Mouse (Mus musculus): ENCODE results near the gene Phrf1. TPM values are rescaled to one million over a fixed set of nuclear protein-coding genes. Genes with fewer than 3 reads are reported as not detected.
A peak's percentile ranks its signal among the peaks of the same experiment; 100 is the strongest.

The Phrf1 gene
- total RNA-seq, 2 experiments from 2014 or later = 66.9 to 77.2 TPM

DNA sequence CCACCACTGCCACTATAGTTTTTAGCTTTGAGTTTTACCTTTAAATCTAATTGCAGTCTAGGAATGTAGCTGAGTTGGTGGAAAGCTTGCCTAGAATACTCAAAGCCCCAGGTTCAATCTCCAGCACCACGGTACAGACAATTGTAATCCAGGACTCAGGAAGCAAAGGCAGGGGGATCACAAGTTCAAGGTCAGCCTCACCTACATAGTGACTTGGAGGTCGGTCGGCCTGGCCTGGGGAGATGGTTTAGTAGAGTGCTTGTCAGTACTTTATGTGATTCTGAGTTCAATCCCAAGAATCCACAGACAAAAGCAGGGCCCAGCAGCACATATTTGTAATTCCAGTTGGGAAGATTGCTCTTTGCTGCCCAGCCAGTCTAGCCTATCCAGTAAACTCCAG lies 59.5 kb downstream of the Phrf1 start:
- DNase-seq (ENCODE audit: low spot score in 2 of 2) = no peak

DNA sequence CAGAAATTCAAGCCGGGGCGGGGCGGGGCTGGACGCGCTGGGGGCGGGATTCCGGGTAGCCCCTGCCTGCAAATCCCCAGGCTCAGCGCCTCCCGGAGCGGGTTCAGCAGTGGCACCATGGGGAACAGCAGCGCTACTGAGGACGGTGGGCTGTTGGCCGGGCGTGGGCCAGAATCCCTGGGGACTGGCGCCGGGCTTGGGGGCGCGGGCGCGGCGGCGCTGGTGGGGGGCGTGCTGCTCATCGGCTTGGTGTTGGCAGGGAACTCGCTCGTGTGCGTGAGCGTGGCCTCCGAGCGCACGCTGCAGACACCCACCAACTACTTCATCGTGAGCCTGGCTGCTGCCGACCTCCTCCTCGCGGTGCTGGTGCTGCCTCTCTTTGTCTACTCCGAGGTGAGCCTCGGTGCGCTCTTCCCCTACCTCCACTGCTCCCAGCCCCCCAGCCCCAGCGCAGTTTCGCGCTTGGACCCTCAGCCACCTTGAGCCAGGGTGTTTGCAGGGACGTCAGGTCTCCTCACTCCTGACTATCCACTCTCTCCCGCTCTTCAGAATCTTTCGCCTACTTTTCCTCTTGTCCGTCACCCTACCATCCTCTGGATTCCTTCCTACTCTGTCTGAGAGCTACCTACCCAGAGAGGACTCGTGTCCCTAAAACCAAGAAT lies 63.5 kb downstream of the Phrf1 start, which contains the start of gene Drd4:
Drd4 (plus strand) TSS at position 86 of the 662 bp plus-strand sequence.
- DNase-seq (ENCODE audit: low spot score in 2 of 2) = no peak

GRCm38 (mm10) chr7:141292583-141293388 lies 64.2 kb downstream of the Phrf1 start:
- DNase-seq (ENCODE audit: low spot score in 2 of 2) = no peak

GRCm38 (mm10) chr7:141293852-141294471 lies 65.4 kb downstream of the Phrf1 start:
- DNase-seq (ENCODE audit: low spot score in 2 of 2) = no peak

- no peak for DNase-seq (ENCODE audit: low spot score in 2 of 2)
These were observed 65.9 kb downstream of the Phrf1 start for GRCm38 (mm10) chr7:141294479-141294878.

DNA sequence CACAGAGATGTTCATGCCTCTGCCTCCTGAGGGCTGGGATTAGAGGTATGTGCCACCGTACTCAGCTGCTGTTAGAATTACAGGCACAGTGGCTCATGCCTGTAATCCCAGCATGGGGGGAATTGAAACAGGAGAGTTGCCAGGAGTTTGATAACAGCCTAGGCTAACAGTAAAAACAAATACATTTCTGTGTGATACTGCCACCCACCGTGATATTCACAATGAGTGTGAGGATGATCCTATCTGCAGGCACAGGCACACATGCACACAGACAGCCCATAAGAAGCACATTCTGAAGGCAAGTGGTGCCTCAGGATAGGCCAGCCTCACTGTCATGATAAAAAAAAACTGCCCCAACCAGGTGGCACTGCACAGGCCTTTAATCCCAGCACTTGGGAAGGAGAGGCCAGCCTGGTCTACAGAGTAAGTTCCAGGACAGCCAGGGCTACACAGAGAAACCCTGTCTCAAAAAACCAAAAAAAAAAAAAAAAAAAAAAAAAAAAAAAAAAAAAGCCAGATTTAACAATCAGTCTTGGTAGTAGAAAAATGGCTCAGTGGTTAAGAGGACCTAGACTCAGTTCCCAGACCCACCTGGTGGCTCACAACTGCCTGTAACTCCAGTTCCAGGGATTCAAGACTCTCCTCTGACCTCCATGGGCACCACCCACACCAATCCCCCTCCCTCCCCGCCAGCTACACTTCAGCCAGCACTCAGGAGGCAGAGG lies 69.5 kb downstream of the Phrf1 start:
- DNase-seq (ENCODE audit: low spot score in 2 of 2) = no peak

DNA sequence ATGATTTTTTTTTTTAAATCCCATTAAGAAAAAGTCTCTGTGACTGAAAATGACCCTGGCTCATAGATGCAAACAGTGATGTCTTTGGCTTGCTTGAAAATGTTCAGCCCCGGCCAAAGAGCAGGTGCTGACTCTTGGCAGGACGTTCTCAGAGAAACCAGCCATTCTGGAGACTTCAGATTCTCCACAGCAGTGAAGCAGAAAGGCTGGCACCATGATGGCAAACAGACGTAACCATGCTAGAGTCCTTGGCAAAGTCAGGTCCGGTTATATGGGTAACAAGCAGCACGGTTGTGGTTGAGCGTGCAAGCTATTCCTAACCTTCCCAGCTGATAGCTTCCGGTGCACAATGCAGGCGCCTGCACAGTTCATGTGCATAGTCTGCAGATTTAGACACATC lies 70.6 kb downstream of the Phrf1 start:
- peak in 1 of 2 experiments; percentile 61 for DNase-seq (ENCODE audit: low spot score in 2 of 2)

GRCm38 (mm10) chr7:141301386-141301785 lies 72.8 kb downstream of the Phrf1 start:
- DNase-seq (ENCODE audit: low spot score in 2 of 2) = no peak

DNA sequence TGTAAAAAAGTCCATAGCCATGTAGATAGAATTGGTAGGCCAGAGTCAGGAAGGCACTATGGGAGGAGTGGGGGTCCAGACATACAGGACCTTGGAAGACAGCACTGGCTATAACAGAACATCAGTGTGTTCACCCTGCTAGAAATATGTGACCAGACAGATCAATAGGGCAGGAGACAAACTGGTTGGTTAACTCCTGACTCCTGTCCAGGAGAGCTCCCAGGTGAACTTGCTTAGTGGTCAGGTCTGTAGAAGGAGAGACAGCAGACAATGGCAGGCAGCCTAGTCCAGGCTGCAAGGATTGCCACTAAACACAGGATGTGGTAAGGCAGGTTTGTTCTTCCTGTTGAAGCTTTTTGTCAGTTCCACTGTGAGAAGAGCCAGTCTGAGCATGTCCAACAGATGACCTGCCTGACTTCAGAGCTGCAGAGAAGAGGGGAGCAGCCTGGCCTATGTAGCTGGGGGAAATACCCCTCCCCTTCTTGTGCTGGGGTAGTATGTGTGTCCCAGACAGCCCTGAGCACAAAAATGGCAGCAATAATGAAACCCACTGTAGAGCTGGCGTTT lies 74.2 kb downstream of the Phrf1 start:
- DNase-seq (ENCODE audit: low spot score in 2 of 2) = no peak

- no peak for DNase-seq (ENCODE audit: low spot score in 2 of 2)
These were observed 76.0 kb downstream of the Phrf1 start for GRCm38 (mm10) chr7:141304537-141304936.

Small RNA genes within 50 kb of the gene (microRNA-seq; reads per million reads assigned to microRNA genes)
- gene Mir210 = 110 to 127 reads per million in 2 experiments

Other genes starting within 250 kb of the Phrf1 start
- 10 to 100 TPM in 1 of 2 experiments, 1 to 10 TPM in 1; 6.9 to 13.0 TPM for gene Ifitm3, start 218.0 kb upstream of the Phrf1 start, total RNA-seq (2021)
- not detected for gene Ifitm6, start 210.9 kb upstream of the Phrf1 start, total RNA-seq (2021)
- gene Gm17387, start 199.7 kb upstream of the Phrf1 start, total RNA-seq (2021) = not detected
- gene B4galnt4, start 167.7 kb upstream of the Phrf1 start, total RNA-seq (2021) = 10 to 100 TPM; 90.0 to 97.9 TPM
- gene Pkp3, start 150.6 kb upstream of the Phrf1 start, total RNA-seq (2021) = not detected
- gene Sigirr, start 128.2 kb upstream of the Phrf1 start, total RNA-seq (2021) = 1 to 10 TPM; 2.3 to 3.0 TPM
- gene Ano9, start 111.0 kb upstream of the Phrf1 start, total RNA-seq (2021) = not detected
- 10 to 100 TPM; 67.8 to 71.3 TPM for gene Ptdss2, start 106.4 kb upstream of the Phrf1 start, total RNA-seq (2021)
- 10 to 100 TPM; 26.8 to 34.3 TPM for gene Rnh1, start 55.9 kb upstream of the Phrf1 start, total RNA-seq (2021)
- gene Hras, start 34.8 kb upstream of the Phrf1 start, total RNA-seq (2021) = 100 to 1,000 TPM; 204 to 208 TPM
- 1 to 10 TPM; 4.9 to 6.7 TPM for gene Lrrc56, start 34.6 kb upstream of the Phrf1 start, total RNA-seq (2021)
- gene Lmntd2, start 14.7 kb upstream of the Phrf1 start, total RNA-seq (2021) = not detected
- gene Rassf7, start 12.9 kb upstream of the Phrf1 start, total RNA-seq (2021) = 1 to 10 TPM in 1 of 2 experiments, under 1 TPM in 1; 0.83 to 1.2 TPM
- 1 to 10 TPM in 1 of 2 experiments, under 1 TPM in 1; 0.46 to 1.3 TPM for gene Irf7, start 37.7 kb downstream of the Phrf1 start, total RNA-seq (2021)
- gene Cdhr5, start 48.0 kb downstream of the Phrf1 start, total RNA-seq (2021) = not detected
- gene Sct, start 50.3 kb downstream of the Phrf1 start, total RNA-seq (2021) = not detected
- gene Drd4, start 63.2 kb downstream of the Phrf1 start, total RNA-seq (2021) = under 1 TPM; 0.31 to 0.32 TPM
- gene Deaf1, start 98.9 kb downstream of the Phrf1 start, total RNA-seq (2021) = 100 to 1,000 TPM; 180 to 199 TPM
- gene Tmem80, start 99.0 kb downstream of the Phrf1 start, total RNA-seq (2021) = 10 to 100 TPM; 30.2 to 30.8 TPM
- 1 to 10 TPM; 5.5 to 7.8 TPM for gene Eps8l2, start 110.1 kb downstream of the Phrf1 start, total RNA-seq (2021)
- gene Taldo1, start 163.4 kb downstream of the Phrf1 start, total RNA-seq (2021) = 100 to 1,000 TPM; 129 to 140 TPM
- gene Gatd1, start 185.4 kb downstream of the Phrf1 start, total RNA-seq (2021) = 10 to 100 TPM; 37.4 to 37.6 TPM
- 100 to 1,000 TPM; 332 to 341 TPM for gene Cend1, start 200.7 kb downstream of the Phrf1 start, total RNA-seq (2021)
- gene Slc25a22, start 209.1 kb downstream of the Phrf1 start, total RNA-seq (2021) = 100 to 1,000 TPM; 366 to 390 TPM
- 1 to 10 TPM; 1.9 TPM for gene Pidd1, start 215.2 kb downstream of the Phrf1 start, total RNA-seq (2021)
- 100 to 1,000 TPM; 577 to 590 TPM for gene Rplp2, start 218.6 kb downstream of the Phrf1 start, total RNA-seq (2021)
- gene Pnpla2, start 226.4 kb downstream of the Phrf1 start, total RNA-seq (2021) = 10 to 100 TPM; 32.4 to 36.6 TPM
- 1 to 10 TPM; 5.5 to 6.6 TPM for gene Cracr2b, start 232.3 kb downstream of the Phrf1 start, total RNA-seq (2021)
- gene Cd151, start 238.6 kb downstream of the Phrf1 start, total RNA-seq (2021) = 10 to 100 TPM; 29.5 to 33.8 TPM
- 10 to 100 TPM; 43.9 to 50.4 TPM for gene Polr2l, start 246.3 kb downstream of the Phrf1 start, total RNA-seq (2021)
- gene Tspan4, start 246.5 kb downstream of the Phrf1 start, total RNA-seq (2021) = 10 to 100 TPM; 24.5 to 28.7 TPM

Data from layer of hippocampus, postnatal 14 days (tissue).